Mouse (Mus musculus) adrenal gland, adult 2 months (tissue): ENCODE data around the gene Igsf21. TPM values are rescaled to one million over a fixed set of nuclear protein-coding genes. Genes with fewer than 3 reads are reported as not detected.

ENCODE experiments used
- DNase-seq: peaks from one replicate; pipeline ENCODE4 v3.0.0; 2021
- polyA plus RNA-seq: library from polyadenylated mRNA; depleted of rRNA; stranded (reverse); fragments of >200 nt; gene quantifications from 2 replicates; pipeline ENCODE4 v1.2.3, GENCODE M21; 2012
- total RNA-seq, 2 experiments: library from RNA; stranded (reverse); gene quantifications; 2 replicates each; pipeline ENCODE4 v1.2.3; 2021

Igsf21 gene
- total and polyA plus RNA-seq, 3 experiments = 1.3 to 6.9 (median 4.5) TPM

GRCm38 (mm10) chr4:139978716-139979115 lies 267.9 kb downstream of the Igsf21 start:
- no peak for DNase-seq

GRCm38 (mm10) chr4:139977308-139977781 lies 269.2 kb downstream of the Igsf21 start:
- no peak for DNase-seq
